Mouse (Mus musculus): ENCODE results near the gene Rdh14. TPM values are rescaled to one million over a fixed set of nuclear protein-coding genes. Genes with fewer than 3 reads are reported as not detected.

The Rdh14 gene
- polyA plus RNA-seq, 1 experiment, result 10.9 TPM

DNA sequence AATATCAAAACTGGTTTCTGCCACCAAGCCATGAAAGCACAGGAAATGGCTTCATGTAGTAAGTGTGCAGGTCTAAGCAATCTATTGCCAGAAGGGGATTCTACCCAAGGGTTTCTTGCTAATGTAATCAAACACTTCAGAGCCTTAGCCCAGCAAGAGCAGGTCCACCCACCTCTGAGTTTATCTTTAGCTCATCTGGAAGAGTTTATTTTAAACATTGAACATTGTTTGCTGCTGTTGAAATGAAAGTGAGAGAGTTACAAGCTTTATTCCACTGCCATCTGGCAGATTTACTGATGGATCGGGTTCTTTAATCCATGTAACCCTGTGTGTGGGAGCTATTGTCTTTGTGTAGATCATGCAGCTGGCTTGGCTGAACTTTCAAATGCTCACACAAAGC, 10.2 kb downstream of the Rdh14 start:
- H3K36me3 ChIP-seq (ENCODE audit: control insufficient read depth, insufficient read depth), result peaks cover 2% of the 10 kb centered on the region
- H3ac ChIP-seq (ENCODE audit: control insufficient read depth, insufficient read length), result no peak overlapping the region
- H3K27me3 ChIP-seq (ENCODE audit: control insufficient read depth, insufficient read depth, insufficient read length), result no peaks in the 10 kb centered on the region
- TF ChIP-seq MYOD1 (IDR thresholded peaks at IDR 0.05; ENCODE audit: control insufficient read depth in 1 of 3, insufficient read length in 2 of 3, low read depth in 2 of 3) (no peak), REST (IDR thresholded peaks at IDR 0.05; ENCODE audit: insufficient read depth, insufficient read length) (no peak), MAX (IDR thresholded peaks at IDR 0.05; ENCODE audit: low read depth) (no peak)
- H3K79me2 ChIP-seq (ENCODE audit: control insufficient read depth, insufficient read depth), result no peaks in the 10 kb centered on the region
- no peak overlapping the region for H3K4me2 ChIP-seq (ENCODE audit: low read depth)
- no peak overlapping the region for H3K4me3 ChIP-seq

DNA sequence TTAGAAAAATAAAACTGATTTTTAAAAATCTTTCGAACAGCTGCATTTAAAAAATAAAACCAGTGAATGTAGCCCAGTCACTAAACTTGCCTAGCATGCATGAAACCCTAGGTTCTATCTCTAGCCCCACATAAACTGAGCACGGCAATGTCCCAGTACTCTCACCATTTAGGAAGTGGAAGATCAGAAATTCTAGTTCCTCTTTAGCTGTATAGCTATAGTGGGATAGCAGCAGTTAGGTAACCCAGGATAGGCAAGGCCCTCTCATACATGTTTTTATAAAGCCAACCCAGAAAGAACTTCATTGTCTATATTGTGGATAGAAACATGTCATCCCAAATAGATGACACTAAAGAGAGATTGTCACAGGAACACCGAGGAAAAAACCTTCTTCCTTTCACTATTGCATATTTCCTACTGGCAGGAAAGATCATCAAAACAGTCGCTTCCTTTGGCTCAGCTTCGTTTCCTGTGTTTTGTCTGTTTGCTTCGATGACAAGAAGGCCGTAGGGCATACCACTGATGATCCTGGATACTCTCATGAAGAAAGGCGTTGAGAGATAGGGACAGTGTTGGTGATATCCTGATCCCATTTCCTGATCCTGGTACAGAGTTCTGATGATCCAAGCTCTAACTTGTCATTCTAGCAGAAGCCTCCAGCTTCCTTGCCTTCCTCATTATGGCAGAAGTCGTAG, 12.0 kb downstream of the Rdh14 start:
- no peaks in the 10 kb centered on the region for H3K79me2 ChIP-seq (ENCODE audit: control insufficient read depth, insufficient read depth)
- TF ChIP-seq E2F4 (IDR thresholded peaks at IDR 0.05; ENCODE audit: insufficient read depth) (no peak), POLR2A (IDR thresholded peaks at IDR 0.05; ENCODE audit: insufficient read length, low read depth) (no peak), SRF (IDR thresholded peaks at IDR 0.05; ENCODE audit: control insufficient read depth, insufficient read length, low read depth) (no peak), TCF12 (IDR thresholded peaks at IDR 0.05; ENCODE audit: insufficient read depth, poor library complexity, severe bottlenecking) (no peak), MAX (IDR thresholded peaks at IDR 0.05; ENCODE audit: low read depth) (no peak), POLR2AphosphoS2 (IDR thresholded peaks at IDR 0.05; ENCODE audit: insufficient read length, low read depth) (no peak), TCF3 (IDR thresholded peaks at IDR 0.05; ENCODE audit: insufficient read length, low read depth) (no peak), CEBPB (IDR thresholded peaks at IDR 0.05; ENCODE audit: insufficient read depth, poor library complexity, severe bottlenecking) (no peak), USF1 (IDR thresholded peaks at IDR 0.05; ENCODE audit: low read depth) (no peak), REST (IDR thresholded peaks at IDR 0.05; ENCODE audit: insufficient read depth, insufficient read length) (no peak), MYOG (IDR thresholded peaks at IDR 0.05; ENCODE audit: control insufficient read depth in 1 of 3, insufficient read depth in 1 of 3, insufficient read length in 2 of 3, low read depth in 2 of 3) (no peak), MYOD1 (IDR thresholded peaks at IDR 0.05; ENCODE audit: control insufficient read depth in 1 of 3, insufficient read length in 2 of 3, low read depth in 2 of 3) (no peak)
- H3K4me2 ChIP-seq (ENCODE audit: low read depth), result no peak overlapping the region
- no peaks in the 10 kb centered on the region for H3K36me3 ChIP-seq (ENCODE audit: control insufficient read depth, insufficient read depth)
- no peak overlapping the region for H3ac ChIP-seq (ENCODE audit: control insufficient read depth, insufficient read length)
- H3K4me3 ChIP-seq, result no peak overlapping the region
- no peaks in the 10 kb centered on the region for H3K27me3 ChIP-seq (ENCODE audit: control insufficient read depth, insufficient read depth, insufficient read length)

DNA sequence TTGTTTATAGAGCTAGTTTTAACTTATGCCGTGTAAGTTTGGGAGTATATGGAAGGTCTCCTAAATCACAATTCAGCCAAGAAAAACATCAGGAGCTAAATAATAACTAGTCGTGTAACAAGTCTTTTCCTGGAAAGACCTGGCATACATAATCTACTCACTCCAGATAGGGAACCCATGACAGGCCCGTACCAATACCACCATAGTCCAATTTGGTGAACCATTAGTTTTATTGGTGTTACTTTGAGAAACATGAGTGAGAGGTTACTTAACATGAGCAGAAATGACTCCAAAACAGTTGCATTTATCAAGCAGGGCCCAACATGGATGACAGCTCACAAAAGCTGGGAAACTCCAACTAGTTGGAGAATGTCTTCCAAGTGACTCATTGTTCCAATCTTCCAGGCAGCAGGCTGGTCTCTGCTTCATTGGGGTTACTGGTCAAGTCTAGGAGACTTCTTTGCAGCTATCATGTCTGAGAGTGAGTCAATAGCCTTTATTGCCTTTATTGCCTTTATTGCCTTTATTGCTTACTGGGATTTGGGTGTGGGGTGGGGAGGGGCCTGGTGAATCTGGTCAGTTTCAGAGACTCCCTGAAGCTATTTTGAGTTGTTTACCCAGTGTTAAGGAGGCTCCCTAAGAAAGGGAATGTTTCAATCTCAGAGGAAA, 20.1 kb downstream of the Rdh14 start:
- Histone ChIP-seq H3K36me3 (ENCODE audit: control insufficient read depth, insufficient read depth) (no peaks in the 10 kb centered on the region), H3K79me2 (ENCODE audit: control insufficient read depth, insufficient read depth) (no peaks in the 10 kb centered on the region), H3K27me3 (ENCODE audit: control insufficient read depth, insufficient read depth, insufficient read length) (no peaks in the 10 kb centered on the region), H3K4me2 (ENCODE audit: low read depth) (no peak overlapping the region), H3K4me3 (no peak overlapping the region), H3ac (ENCODE audit: control insufficient read depth, insufficient read length) (no peak overlapping the region)
- TF ChIP-seq POLR2A (IDR thresholded peaks at IDR 0.05; ENCODE audit: insufficient read length, low read depth) (no peak), MYOD1 (IDR thresholded peaks at IDR 0.05; ENCODE audit: control insufficient read depth in 1 of 3, insufficient read length in 2 of 3, low read depth in 2 of 3) (no peak)

DNA sequence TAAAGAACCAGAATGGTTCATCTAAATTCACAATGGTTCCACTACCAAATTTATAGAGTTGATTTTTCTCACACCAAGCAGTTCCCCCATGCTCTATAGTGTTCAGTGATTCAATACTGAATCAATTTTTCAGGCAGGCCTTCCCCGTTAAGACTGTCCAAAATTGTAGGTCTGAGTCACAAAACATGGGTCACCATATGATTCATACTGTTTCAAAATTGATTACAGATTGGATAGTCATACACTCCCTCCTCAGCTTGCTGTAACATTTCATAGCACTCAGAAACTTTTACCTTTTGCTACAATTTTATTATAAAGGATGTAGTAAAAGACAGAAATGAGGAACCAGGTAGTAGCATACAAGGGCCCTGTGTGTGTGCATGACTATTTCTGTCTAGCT, 20.9 kb downstream of the Rdh14 start:
- TF ChIP-seq TCF3 (IDR thresholded peaks at IDR 0.05; ENCODE audit: insufficient read length, low read depth) (no peak), REST (IDR thresholded peaks at IDR 0.05; ENCODE audit: insufficient read depth, insufficient read length) (no peak), USF1 (IDR thresholded peaks at IDR 0.05; ENCODE audit: low read depth) (no peak)
- no peaks in the 10 kb centered on the region for H3K27me3 ChIP-seq (ENCODE audit: control insufficient read depth, insufficient read depth, insufficient read length)
- no peak overlapping the region for H3K4me2 ChIP-seq (ENCODE audit: low read depth)
- no peaks in the 10 kb centered on the region for H3K36me3 ChIP-seq (ENCODE audit: control insufficient read depth, insufficient read depth)
- no peaks in the 10 kb centered on the region for H3K79me2 ChIP-seq (ENCODE audit: control insufficient read depth, insufficient read depth)
- H3K4me3 ChIP-seq, result no peak overlapping the region
- no peak overlapping the region for H3ac ChIP-seq (ENCODE audit: control insufficient read depth, insufficient read length)

DNA sequence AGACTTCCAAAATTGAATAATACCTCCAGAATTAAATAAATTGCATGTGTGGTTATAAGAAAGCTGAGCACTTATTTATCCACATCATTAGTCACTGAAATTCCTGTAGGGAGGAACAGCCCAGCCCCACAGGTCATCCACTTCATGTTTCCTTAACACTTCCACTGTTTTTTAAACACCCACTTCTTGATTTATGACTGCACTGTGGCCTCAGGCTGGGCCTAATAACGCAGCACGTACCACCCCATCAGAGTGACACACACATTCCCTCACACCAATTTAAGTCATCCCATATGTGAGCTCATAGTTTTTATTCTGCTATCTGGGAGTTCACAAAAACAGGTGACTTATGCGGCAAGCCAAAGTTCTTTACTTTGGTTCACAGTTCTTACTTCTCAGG, 31.8 kb downstream of the Rdh14 start:
- no peaks in the 10 kb centered on the region for H3K79me2 ChIP-seq (ENCODE audit: control insufficient read depth, insufficient read depth)
- H3K27me3 ChIP-seq (ENCODE audit: control insufficient read depth, insufficient read depth, insufficient read length), result no peaks in the 10 kb centered on the region
- H3K36me3 ChIP-seq (ENCODE audit: control insufficient read depth, insufficient read depth), result no peaks in the 10 kb centered on the region
- H3K4me3 ChIP-seq, result no peak overlapping the region
- no peak for TF ChIP-seq MAX (IDR thresholded peaks at IDR 0.05; ENCODE audit: low read depth)
- no peak for TF ChIP-seq USF1 (IDR thresholded peaks at IDR 0.05; ENCODE audit: low read depth)
- TF ChIP-seq E2F4 (IDR thresholded peaks at IDR 0.05; ENCODE audit: insufficient read depth), result no peak
- no peak for TF ChIP-seq CEBPB (IDR thresholded peaks at IDR 0.05; ENCODE audit: insufficient read depth, poor library complexity, severe bottlenecking)
- TF ChIP-seq TCF12 (IDR thresholded peaks at IDR 0.05; ENCODE audit: insufficient read depth, poor library complexity, severe bottlenecking), result no peak
- no peak overlapping the region for H3K4me2 ChIP-seq (ENCODE audit: low read depth)
- no peak overlapping the region for H3ac ChIP-seq (ENCODE audit: control insufficient read depth, insufficient read length)

All from myocyte (in vitro differentiated cells).